Mouse (Mus musculus): Measurements from ENCODE around the gene Pga5. TPM values are rescaled to one million over a fixed set of nuclear protein-coding genes. Genes with fewer than 3 reads are reported as not detected.

The Pga5 gene
- polyA plus RNA-seq, 1 experiment from 2014 or later: not detected

- 86% methylated on average over 8 of the region's 8 CpGs for WGBS
- Histone ChIP-seq H3K36me3 (ENCODE audit: control insufficient read depth, insufficient read depth, low read length) (no peaks in the 10 kb centered on the region), H3K27me3 (ENCODE audit: control insufficient read depth, insufficient read depth, low read length) (no peaks in the 10 kb centered on the region), H3K27ac (ENCODE audit: low read depth, low read length) (no peak overlapping the region), H3K4me3 (ENCODE audit: low read depth, low read length) (no peak overlapping the region), H3K4me2 (ENCODE audit: low read depth, low read length, severe bottlenecking) (no peak overlapping the region), H3K9me3 (ENCODE audit: control insufficient read depth, low read length) (no peaks in the 10 kb centered on the region), H3K4me1 (replicated peaks; ENCODE audit: control insufficient read depth, insufficient read depth, low read length) (no peaks in the 10 kb centered on the region), H3K9ac (ENCODE audit: low read length) (no peak overlapping the region)
- ATAC-seq (replicated peaks; ENCODE audit: low FRiP score) (no peak), DNase-seq (ENCODE audit: low spot score) (no peak)
These were observed 29.7 kb downstream of the Pga5 start for GRCm38 (mm10) chr19:10648156-10648555.

GRCm38 (mm10) chr19:10645616-10646015 lies 32.3 kb downstream of the Pga5 start:
- Histone ChIP-seq H3K4me2 (ENCODE audit: low read depth, low read length, severe bottlenecking) (no peak overlapping the region), H3K4me3 (ENCODE audit: low read depth, low read length) (no peak overlapping the region), H3K27ac (ENCODE audit: low read depth, low read length) (no peak overlapping the region), H3K9ac (ENCODE audit: low read length) (no peak overlapping the region), H3K9me3 (ENCODE audit: control insufficient read depth, low read length) (no peaks in the 10 kb centered on the region), H3K4me1 (replicated peaks; ENCODE audit: control insufficient read depth, insufficient read depth, low read length) (no peaks in the 10 kb centered on the region), H3K36me3 (ENCODE audit: control insufficient read depth, insufficient read depth, low read length) (no peaks in the 10 kb centered on the region), H3K27me3 (ENCODE audit: control insufficient read depth, insufficient read depth, low read length) (no peaks in the 10 kb centered on the region)
- ATAC-seq (replicated peaks; ENCODE audit: low FRiP score) (no peak), DNase-seq (ENCODE audit: low spot score) (no peak)
- WGBS: 95% methylated on average over 2 of the region's 2 CpGs

GRCm38 (mm10) chr19:10640589-10641378 lies 37.1 kb downstream of the Pga5 start:
- H3K9ac ChIP-seq (ENCODE audit: low read length): no peak overlapping the region
- H3K4me3 ChIP-seq (ENCODE audit: low read depth, low read length): no peak overlapping the region
- DNase-seq (ENCODE audit: low spot score) (peak; percentile 45), ATAC-seq (replicated peaks; ENCODE audit: low FRiP score) (no peak)
- H3K27ac ChIP-seq (ENCODE audit: low read depth, low read length): no peak overlapping the region
- no peak overlapping the region for H3K4me2 ChIP-seq (ENCODE audit: low read depth, low read length, severe bottlenecking)
- no peaks in the 10 kb centered on the region for H3K9me3 ChIP-seq (ENCODE audit: control insufficient read depth, low read length)
- no peaks in the 10 kb centered on the region for H3K36me3 ChIP-seq (ENCODE audit: control insufficient read depth, insufficient read depth, low read length)
- no peaks in the 10 kb centered on the region for H3K27me3 ChIP-seq (ENCODE audit: control insufficient read depth, insufficient read depth, low read length)
- H3K4me1 ChIP-seq (replicated peaks; ENCODE audit: control insufficient read depth, insufficient read depth, low read length): no peaks in the 10 kb centered on the region
- 51% methylated on average over 13 of the region's 13 CpGs for WGBS

- Histone ChIP-seq H3K9me3 (ENCODE audit: control insufficient read depth, low read length) (no peaks in the 10 kb centered on the region), H3K27ac (ENCODE audit: low read depth, low read length) (no peak overlapping the region), H3K4me1 (replicated peaks; ENCODE audit: control insufficient read depth, insufficient read depth, low read length) (no peaks in the 10 kb centered on the region), H3K9ac (ENCODE audit: low read length) (no peak overlapping the region), H3K4me2 (ENCODE audit: low read depth, low read length, severe bottlenecking) (no peak overlapping the region), H3K27me3 (ENCODE audit: control insufficient read depth, insufficient read depth, low read length) (no peaks in the 10 kb centered on the region), H3K4me3 (ENCODE audit: low read depth, low read length) (no peak overlapping the region), H3K36me3 (ENCODE audit: control insufficient read depth, insufficient read depth, low read length) (no peaks in the 10 kb centered on the region)
- DNase-seq (ENCODE audit: low spot score) (no peak), ATAC-seq (replicated peaks; ENCODE audit: low FRiP score) (no peak)
- WGBS: 30% methylated on average over 5 of the region's 5 CpGs
These were observed 37.8 kb downstream of the Pga5 start for GRCm38 (mm10) chr19:10640080-10640479.

GRCm38 (mm10) chr19:10637840-10638239 lies 40.0 kb downstream of the Pga5 start:
- no peak for ATAC-seq (replicated peaks; ENCODE audit: low FRiP score)
- WGBS: 72% methylated on average over 7 of the region's 7 CpGs
- peaks cover 4% of the 10 kb centered on the region; the same call in 1 of the 2 replicates for H3K4me1 ChIP-seq (replicated peaks; ENCODE audit: control insufficient read depth, insufficient read depth, low read length)

GRCm38 (mm10) chr19:10634872-10635318 lies 43.0 kb downstream of the Pga5 start:
- ATAC-seq (replicated peaks; ENCODE audit: low FRiP score) (peak; percentile 81), DNase-seq (ENCODE audit: low spot score) (peak; percentile 78)
- Histone ChIP-seq H3K4me3 (ENCODE audit: low read depth, low read length) (peak overlapping the region; percentile 34), H3K27me3 (ENCODE audit: control insufficient read depth, insufficient read depth, low read length) (no peaks in the 10 kb centered on the region), H3K9ac (ENCODE audit: low read length) (peak overlapping the region; percentile 60), H3K4me2 (ENCODE audit: low read depth, low read length, severe bottlenecking) (peak overlapping the region; percentile 89), H3K4me1 (replicated peaks; ENCODE audit: control insufficient read depth, insufficient read depth, low read length) (peaks cover 4% of the 10 kb centered on the region; the same call in 1 of the 2 replicates), H3K27ac (ENCODE audit: low read depth, low read length) (no peak overlapping the region), H3K9me3 (ENCODE audit: control insufficient read depth, low read length) (no peaks in the 10 kb centered on the region), H3K36me3 (ENCODE audit: control insufficient read depth, insufficient read depth, low read length) (peaks cover under 1% of the 10 kb centered on the region; the same call in 1 of the 2 replicates)
- 2% methylated on average over 21 of the region's 21 CpGs for WGBS

More at GRCm38 (mm10) chr19:10637840-10638239, 40.0 kb downstream of the Pga5 start:
- Histone ChIP-seq H3K27me3 (ENCODE audit: control insufficient read depth, insufficient read depth, low read length) (no peaks in the 10 kb centered on the region), H3K9me3 (ENCODE audit: control insufficient read depth, low read length) (no peaks in the 10 kb centered on the region), H3K27ac (ENCODE audit: low read depth, low read length) (no peak overlapping the region), H3K36me3 (ENCODE audit: control insufficient read depth, insufficient read depth, low read length) (no peaks in the 10 kb centered on the region), H3K9ac (ENCODE audit: low read length) (no peak overlapping the region), H3K4me2 (ENCODE audit: low read depth, low read length, severe bottlenecking) (no peak overlapping the region), H3K4me3 (ENCODE audit: low read depth, low read length) (no peak overlapping the region)
- no peak for DNase-seq (ENCODE audit: low spot score)

- Histone ChIP-seq H3K36me3 (ENCODE audit: control insufficient read depth, insufficient read depth, low read length) (peaks cover 7% of the 10 kb centered on the region; the same call in 1 of the 2 replicates), H3K9ac (ENCODE audit: low read length) (peak within 1 kb of the TSS; percentile 60), H3K9me3 (ENCODE audit: control insufficient read depth, low read length) (no peaks in the 10 kb centered on the region), H3K4me1 (replicated peaks; ENCODE audit: control insufficient read depth, insufficient read depth, low read length) (peaks cover 4% of the 10 kb centered on the region; the same call in 1 of the 2 replicates), H3K4me3 (ENCODE audit: low read depth, low read length) (peak within 1 kb of the TSS; percentile 34), H3K27me3 (ENCODE audit: control insufficient read depth, insufficient read depth, low read length) (no peaks in the 10 kb centered on the region), H3K27ac (ENCODE audit: low read depth, low read length) (no peak within 1 kb of the TSS), H3K4me2 (ENCODE audit: low read depth, low read length, severe bottlenecking) (peak within 1 kb of the TSS; percentile 89)
- ATAC-seq (replicated peaks; ENCODE audit: low FRiP score) (peak; percentile 84), DNase-seq (ENCODE audit: low spot score) (peak; percentile 81)
- 2% methylated on average over 32 of the region's 32 CpGs for WGBS
These were observed 43.6 kb downstream of the Pga5 start, which contains the start of gene Vwce for GRCm38 (mm10) chr19:10634106-10634871. Gene Vwce, plus strand, starts transcription at chr19:10634213.

Measured in forebrain, embryonic 11.5 days (tissue).